Mouse (Mus musculus) intestine, embryonic 15.5 days (tissue): ENCODE data around the gene Dnah17. TPM values are rescaled to one million over a fixed set of nuclear protein-coding genes. Genes with fewer than 3 reads are reported as not detected.

ENCODE experiments used
- ATAC-seq: fragments of 200-750 bp; cut with Nextera tagmentation; 2 replicates; pipeline ENCODE4 v1.8.0; 2017; ENCODE audit warnings: moderate TSS enrichment, moderate library complexity
- H3K27ac ChIP-seq: fragments of 300-500 bp; sonication (generic); 2 replicates; pipeline ENCODE4 v1.5.1; 2015; ENCODE audit warnings: mild to moderate bottlenecking, inconsistent platforms
- H3K27me3 ChIP-seq: fragments of 300-500 bp; sonication (generic); replicated peaks from 2 replicates; pipeline ENCODE4 v1.6.1; 2015; ENCODE audit warnings: inconsistent platforms
- H3K36me3 ChIP-seq: fragments of 300-500 bp; sonication (generic); 2 replicates; pipeline ENCODE4 v1.6.1; 2015; ENCODE audit warnings: inconsistent platforms
- H3K4me1 ChIP-seq: fragments of 300-500 bp; sonication (generic); replicated peaks from 2 replicates; pipeline ENCODE4 v1.6.1; 2015; ENCODE audit warnings: inconsistent platforms
- H3K4me2 ChIP-seq: fragments of 300-500 bp; sonication (generic); replicated peaks from 2 replicates; pipeline ENCODE4 v1.6.1; 2015; ENCODE audit warnings: mild to moderate bottlenecking, inconsistent platforms
- H3K4me3 ChIP-seq: fragments of 300-500 bp; sonication (generic); replicated peaks from 2 replicates; pipeline ENCODE4 v1.5.1; 2015; ENCODE audit warnings: inconsistent platforms
- H3K9ac ChIP-seq: fragments of 300-500 bp; sonication (generic); 2 replicates; pipeline ENCODE4 v1.6.1; 2015; ENCODE audit warnings: inconsistent platforms
- H3K9me3 ChIP-seq: fragments of 300-500 bp; sonication (generic); 2 replicates; pipeline ENCODE4 v1.6.1; 2016; ENCODE audit warnings: inconsistent platforms
- WGBS: fragments of 180-500 bp; shearing (Covaris S2); methylation state at CpG from one replicate; pipeline ENCODE4 v1.1.7; 2015; 5-methylcytosine and 5-hydroxymethylcytosine counted together
- polyA plus RNA-seq: library from polyadenylated mRNA; unstranded; fragments of >200 nt; fragmentation: Nextera tagmentation; extraction: Ambion mirVana; gene quantifications from 2 replicates; pipeline ENCODE4 v1.2.1, GENCODE M21; 2015

Dnah17 gene
- polyA plus RNA-seq, 1 experiment from 2014 or later = 0.08 TPM

DNA sequence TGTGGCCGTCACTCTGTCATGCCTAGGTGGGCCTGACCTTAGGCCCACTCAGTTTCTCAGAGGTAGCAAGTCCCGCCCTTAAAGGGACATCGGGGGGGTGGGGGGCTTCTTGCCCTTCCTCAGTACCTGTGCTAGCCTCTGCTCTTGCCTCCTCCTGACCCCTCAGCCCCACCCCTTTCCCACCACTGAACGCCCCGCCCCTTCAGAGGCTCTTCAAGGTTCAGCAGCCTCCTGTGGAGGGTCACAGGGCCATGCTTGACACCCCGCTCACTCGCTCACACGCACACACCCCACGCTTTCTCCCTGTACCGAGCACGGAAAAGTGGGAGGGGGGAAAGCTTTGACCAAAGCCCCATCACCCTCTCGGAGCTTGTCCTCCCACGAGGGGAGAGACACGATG, 50.7 kb downstream of the Dnah17 start:
- WGBS = 72% methylated on average over 14 of the region's 14 CpGs
- Histone ChIP-seq H3K9ac (no peak overlapping the region), H3K4me1 (peaks cover 5% of the 10 kb centered on the region; the same call in 1 of the 2 replicates), H3K27ac (no peak overlapping the region), H3K27me3 (no peaks in the 10 kb centered on the region), H3K4me3 (no peak overlapping the region), H3K4me2 (no peak overlapping the region), H3K9me3 (no peaks in the 10 kb centered on the region), H3K36me3 (no peaks in the 10 kb centered on the region)
- ATAC-seq = no peak

DNA sequence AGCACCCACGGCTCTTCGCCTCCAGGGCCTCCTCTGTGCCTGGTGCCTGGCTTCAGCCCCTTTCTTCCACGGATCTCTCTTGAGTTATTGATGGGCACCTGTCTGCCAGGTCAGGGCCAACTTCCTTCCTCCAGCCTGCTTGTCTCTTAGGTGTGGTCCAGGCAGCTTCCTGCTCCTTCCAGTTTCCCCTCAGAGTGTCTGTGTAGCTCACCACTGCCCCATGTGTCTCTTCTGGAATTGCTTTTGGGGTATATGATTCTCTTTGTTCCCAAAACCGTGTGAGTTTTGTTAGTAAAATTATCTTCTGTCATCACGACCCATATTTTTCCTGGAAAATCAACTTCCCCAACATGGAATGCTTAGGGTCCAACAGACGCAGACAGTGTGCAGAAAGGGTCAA, 53.5 kb downstream of the Dnah17 start:
- Histone ChIP-seq H3K4me2 (no peak overlapping the region), H3K4me1 (peaks cover 13% of the 10 kb centered on the region), H3K36me3 (no peaks in the 10 kb centered on the region), H3K27me3 (no peaks in the 10 kb centered on the region), H3K27ac (no peak overlapping the region), H3K9me3 (no peaks in the 10 kb centered on the region), H3K9ac (no peak overlapping the region), H3K4me3 (no peak overlapping the region)
- ATAC-seq = no peak
- WGBS = 73% methylated on average over 6 of the region's 6 CpGs

DNA sequence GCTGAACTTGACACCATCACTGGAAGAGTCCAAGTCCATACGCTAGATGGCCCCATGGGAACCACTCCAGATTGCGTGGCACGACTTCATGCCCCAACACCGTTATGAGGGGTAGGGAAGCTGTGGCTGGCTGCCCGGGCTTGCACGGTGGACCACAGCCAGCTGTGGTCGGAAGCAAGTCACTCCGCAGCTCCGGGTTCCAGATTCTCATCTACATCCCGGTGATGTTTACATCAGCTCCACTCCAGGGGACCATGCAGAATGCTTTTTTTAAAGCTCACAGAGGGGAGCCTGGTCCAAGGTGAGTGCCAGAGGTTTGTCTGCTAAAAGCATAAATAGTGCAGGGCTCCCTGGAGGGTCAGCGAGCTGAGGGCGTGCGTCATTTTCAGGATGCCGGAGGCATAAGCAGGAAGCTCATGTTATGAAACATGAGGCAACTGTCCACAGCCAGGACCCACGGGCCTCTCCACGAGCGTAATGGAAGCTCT, 55.4 kb downstream of the Dnah17 start:
- Histone ChIP-seq H3K27me3 (no peaks in the 10 kb centered on the region), H3K4me2 (no peak overlapping the region), H3K4me3 (no peak overlapping the region), H3K27ac (no peak overlapping the region), H3K9ac (no peak overlapping the region), H3K9me3 (no peaks in the 10 kb centered on the region), H3K36me3 (no peaks in the 10 kb centered on the region), H3K4me1 (peaks cover 25% of the 10 kb centered on the region)
- no peak for ATAC-seq
- 43% methylated on average over 17 of the region's 17 CpGs for WGBS

DNA sequence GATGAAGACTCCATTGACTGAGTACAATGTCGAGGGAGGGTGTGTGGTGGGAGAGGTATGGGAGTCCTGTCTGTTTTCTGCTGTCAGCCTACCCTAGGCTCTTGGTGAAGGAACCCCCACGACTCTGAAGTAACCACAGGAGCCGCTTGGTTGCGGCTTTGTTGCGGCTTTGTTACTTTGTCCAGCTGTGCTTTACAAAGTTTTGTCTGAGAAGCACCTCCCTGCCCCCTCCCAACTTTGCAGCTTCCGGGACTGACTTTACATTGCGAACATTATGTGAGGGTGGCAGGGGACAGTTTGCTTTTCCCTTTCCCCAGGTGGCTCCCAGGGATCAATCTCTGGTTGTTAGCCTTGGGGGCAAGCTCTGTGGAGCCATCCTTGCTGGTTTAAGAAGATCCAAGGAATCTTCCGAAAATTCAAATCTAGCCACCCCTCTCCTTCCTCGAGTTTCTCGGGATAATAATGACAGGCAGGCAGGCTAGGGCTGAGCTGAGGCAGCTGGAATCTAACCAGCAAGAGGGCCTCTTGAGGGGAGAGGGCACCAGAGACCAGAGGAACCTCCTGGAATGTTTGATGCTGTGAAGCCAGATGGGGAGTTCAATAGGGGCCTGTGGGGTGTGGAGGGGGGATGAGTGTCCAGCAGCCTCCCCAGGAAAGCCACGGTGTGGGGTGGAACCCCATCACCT, 59.1 kb downstream of the Dnah17 start:
- Histone ChIP-seq H3K9ac (no peak overlapping the region), H3K4me1 (peaks cover 32% of the 10 kb centered on the region), H3K4me2 (0 out of 2 replicates have a peak overlapping the region, but pooled peaks have one; percentile 26), H3K9me3 (no peaks in the 10 kb centered on the region), H3K4me3 (no peak overlapping the region), H3K36me3 (no peaks in the 10 kb centered on the region), H3K27ac (peak overlapping the region; percentile 54; the same call in 1 of the 2 replicates), H3K27me3 (no peaks in the 10 kb centered on the region)
- ATAC-seq = no peak
- 41% methylated on average over 11 of the region's 11 CpGs for WGBS

DNA sequence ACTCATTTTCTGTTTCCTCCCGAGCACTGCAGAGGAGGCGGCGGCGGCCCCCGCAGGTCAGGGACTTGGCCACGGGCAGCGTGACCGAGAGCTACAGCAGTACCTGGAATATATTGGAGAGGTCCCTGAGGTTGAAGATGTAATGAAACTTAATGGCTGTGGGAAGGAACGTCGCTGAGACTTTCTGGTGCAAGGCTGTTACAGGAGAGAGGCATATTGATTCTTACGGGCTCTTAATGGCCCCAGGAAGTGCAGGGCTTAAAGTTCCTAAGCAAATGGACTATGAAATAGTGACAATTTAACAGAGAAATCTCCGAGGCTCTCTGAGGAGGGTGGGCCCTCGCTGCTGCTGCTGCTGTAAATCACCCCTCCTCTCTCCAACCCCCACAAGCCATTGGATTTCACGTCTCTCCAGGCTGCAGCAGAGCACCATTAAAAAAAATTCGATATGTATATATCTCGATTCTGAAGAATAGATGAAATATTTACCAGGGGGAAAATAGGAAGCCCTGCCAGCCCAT, 61.6 kb downstream of the Dnah17 start:
- H3K9ac ChIP-seq = no peak overlapping the region
- no peaks in the 10 kb centered on the region for H3K27me3 ChIP-seq
- no peaks in the 10 kb centered on the region for H3K9me3 ChIP-seq
- H3K4me1 ChIP-seq = peaks cover 26% of the 10 kb centered on the region
- H3K27ac ChIP-seq = no peak overlapping the region
- 50% methylated on average over 16 of the region's 16 CpGs for WGBS
- H3K4me3 ChIP-seq = no peak overlapping the region
- H3K4me2 ChIP-seq = no peak overlapping the region
- H3K36me3 ChIP-seq = no peaks in the 10 kb centered on the region
- no peak for ATAC-seq

DNA sequence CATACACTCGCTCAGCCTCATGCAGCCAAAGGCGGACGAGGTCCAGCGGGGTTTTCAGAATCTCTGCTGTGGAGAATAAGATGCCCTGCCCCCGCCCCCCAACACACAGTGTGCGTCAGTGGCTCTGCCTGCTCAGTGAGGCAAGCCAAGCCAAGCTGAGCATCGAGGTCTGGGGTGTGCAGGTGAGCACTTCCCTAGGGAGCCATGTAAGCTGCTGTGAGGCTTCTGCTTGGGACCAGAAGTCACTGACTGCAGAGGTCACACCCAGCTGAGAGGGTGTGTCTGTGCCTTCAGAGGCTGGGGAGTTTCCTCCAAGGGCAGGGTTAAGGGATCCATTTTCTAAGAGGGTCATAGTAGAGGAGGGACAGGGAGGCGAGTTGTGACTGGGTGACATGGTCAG, 62.8 kb downstream of the Dnah17 start:
- no peaks in the 10 kb centered on the region for H3K9me3 ChIP-seq
- no peaks in the 10 kb centered on the region for H3K27me3 ChIP-seq
- peak; percentile 42; the same call in 1 of the 2 replicates for ATAC-seq
- peaks cover 23% of the 10 kb centered on the region for H3K4me1 ChIP-seq
- H3K9ac ChIP-seq = no peak overlapping the region
- H3K36me3 ChIP-seq = no peaks in the 10 kb centered on the region
- no peak overlapping the region for H3K27ac ChIP-seq
- no peak overlapping the region for H3K4me2 ChIP-seq
- 79% methylated on average over 8 of the region's 8 CpGs for WGBS
- no peak overlapping the region for H3K4me3 ChIP-seq

DNA sequence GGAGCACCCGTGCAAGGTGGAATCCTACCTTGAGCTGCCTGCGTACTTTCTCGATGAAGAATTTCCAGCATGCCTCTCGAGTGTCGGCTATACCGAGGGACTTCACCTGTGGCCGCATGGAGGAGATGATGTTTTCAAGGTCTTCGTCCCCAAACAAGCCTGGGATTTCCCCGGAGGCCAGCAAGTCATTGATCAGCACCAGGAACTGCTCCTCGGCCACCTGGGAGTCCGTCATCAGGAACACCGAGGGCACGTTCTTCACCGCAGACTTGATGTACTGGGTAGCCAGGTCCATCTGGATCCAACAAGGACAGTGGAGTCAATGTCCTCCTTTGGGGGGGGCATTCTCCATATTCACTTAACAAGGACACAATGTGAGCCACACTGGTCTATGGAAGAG, 70.4 kb downstream of the Dnah17 start:
- no peak overlapping the region for H3K4me2 ChIP-seq
- no peaks in the 10 kb centered on the region for H3K9me3 ChIP-seq
- 72% methylated on average over 14 of the region's 14 CpGs for WGBS
- H3K9ac ChIP-seq = no peak overlapping the region
- H3K36me3 ChIP-seq = no peaks in the 10 kb centered on the region
- no peaks in the 10 kb centered on the region for H3K27me3 ChIP-seq
- H3K4me3 ChIP-seq = no peak overlapping the region
- no peak for ATAC-seq
- H3K4me1 ChIP-seq = no peaks in the 10 kb centered on the region; the same call in 1 of the 2 replicates
- no peak overlapping the region for H3K27ac ChIP-seq

DNA sequence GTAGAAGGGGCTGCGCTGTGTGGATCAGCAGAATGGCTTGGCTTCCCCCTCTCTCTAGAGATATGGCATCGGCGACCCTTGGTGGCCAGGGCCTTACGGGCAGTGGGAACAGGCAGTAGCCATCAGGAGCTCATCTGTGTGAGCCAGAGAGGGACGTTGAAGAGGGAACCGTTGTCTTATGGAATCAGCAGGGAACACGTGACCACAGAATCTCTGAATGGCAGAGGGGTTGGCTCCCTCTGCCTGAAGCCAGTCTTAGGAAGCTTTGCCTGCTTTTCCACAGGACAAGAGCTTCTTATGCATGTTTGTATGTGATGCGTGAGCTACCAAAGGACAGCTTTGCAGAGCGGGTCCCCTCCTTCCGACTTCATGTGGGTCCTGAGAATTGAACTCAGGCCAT, 71.6 kb downstream of the Dnah17 start:
- ATAC-seq = no peak

DNA sequence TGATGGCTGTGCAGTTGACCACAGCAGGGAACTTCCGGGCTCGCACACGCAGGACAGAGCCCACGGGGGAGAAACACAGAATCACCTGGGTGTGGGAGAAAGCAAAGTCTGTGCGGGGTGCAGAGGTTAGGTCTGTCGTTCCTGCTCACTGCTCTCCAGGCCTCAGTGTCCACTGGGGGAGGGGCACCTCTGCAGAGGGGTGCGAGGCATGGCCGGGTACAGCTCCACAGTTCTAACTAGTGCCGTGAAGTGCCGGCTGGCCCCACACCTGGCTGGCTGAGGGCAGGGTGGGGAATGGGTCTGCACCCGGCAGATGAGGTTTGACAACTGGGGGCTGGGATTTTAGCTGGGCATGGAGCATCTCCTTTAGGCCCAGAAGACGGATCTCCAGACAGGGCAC, 72.1 kb downstream of the Dnah17 start:
- no peak for ATAC-seq
- Histone ChIP-seq H3K9me3 (no peaks in the 10 kb centered on the region), H3K36me3 (no peaks in the 10 kb centered on the region), H3K4me2 (no peak overlapping the region), H3K9ac (no peak overlapping the region), H3K27ac (no peak overlapping the region), H3K4me3 (no peak overlapping the region), H3K27me3 (no peaks in the 10 kb centered on the region), H3K4me1 (no peaks in the 10 kb centered on the region; the same call in 1 of the 2 replicates)
- 75% methylated on average over 12 of the region's 12 CpGs for WGBS

More for the DNA sequence above, 71.6 kb downstream of the Dnah17 start:
- Histone ChIP-seq H3K9ac (no peak overlapping the region), H3K4me1 (no peaks in the 10 kb centered on the region; the same call in 1 of the 2 replicates), H3K4me3 (no peak overlapping the region), H3K36me3 (no peaks in the 10 kb centered on the region), H3K27me3 (no peaks in the 10 kb centered on the region), H3K4me2 (no peak overlapping the region), H3K9me3 (no peaks in the 10 kb centered on the region), H3K27ac (no peak overlapping the region)
- 59% methylated on average over 10 of the region's 10 CpGs for WGBS

DNA sequence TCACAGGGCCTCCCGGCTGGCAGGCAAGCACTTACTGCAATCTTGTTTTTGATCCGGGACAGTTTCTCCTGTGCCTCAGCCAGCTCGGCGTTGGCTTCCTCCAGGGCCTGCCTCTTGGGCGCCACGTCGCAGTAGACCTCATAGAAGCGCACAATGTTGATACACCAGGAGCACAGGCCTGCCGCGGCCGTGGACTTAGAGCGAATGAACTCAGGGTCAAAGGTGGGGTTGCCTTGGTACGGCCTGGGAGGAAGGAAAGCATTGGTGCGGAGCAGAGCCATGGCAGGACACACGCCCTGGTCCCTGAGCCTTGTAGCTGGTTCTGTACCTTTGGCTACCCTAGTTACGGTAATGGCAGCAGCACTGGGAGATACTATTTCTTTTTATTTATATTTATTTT, 80.3 kb downstream of the Dnah17 start:
- Histone ChIP-seq H3K9ac (no peak overlapping the region), H3K27me3 (no peaks in the 10 kb centered on the region), H3K4me1 (peaks cover 4% of the 10 kb centered on the region; the same call in 1 of the 2 replicates), H3K4me3 (no peak overlapping the region), H3K9me3 (no peaks in the 10 kb centered on the region), H3K27ac (no peak overlapping the region), H3K36me3 (no peaks in the 10 kb centered on the region), H3K4me2 (no peak overlapping the region)
- ATAC-seq = no peak
- WGBS = 81% methylated on average over 16 of the region's 16 CpGs

DNA sequence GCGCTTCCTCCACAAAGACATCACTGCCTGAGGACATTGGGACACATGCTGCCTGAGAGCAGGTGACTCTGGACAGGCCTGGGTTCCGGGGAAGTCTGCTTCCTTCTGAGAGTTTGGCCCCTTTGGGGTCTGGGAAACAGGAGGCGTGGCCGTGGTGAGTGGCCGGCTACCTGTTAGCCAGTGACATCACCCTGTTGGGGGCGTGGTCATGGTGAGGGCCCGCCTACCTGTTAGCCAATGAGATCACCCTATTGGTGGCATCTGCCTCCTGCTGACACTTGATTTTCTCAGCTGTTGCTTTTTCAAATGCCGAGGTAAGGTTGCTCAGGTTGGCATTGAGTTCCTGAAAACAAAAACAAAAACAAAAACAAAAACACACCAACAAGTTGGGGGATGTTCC, 80.8 kb downstream of the Dnah17 start:
- Histone ChIP-seq H3K4me3 (no peak overlapping the region), H3K4me2 (no peak overlapping the region), H3K27me3 (no peaks in the 10 kb centered on the region), H3K9ac (no peak overlapping the region), H3K4me1 (peaks cover 4% of the 10 kb centered on the region; the same call in 1 of the 2 replicates), H3K9me3 (no peaks in the 10 kb centered on the region), H3K36me3 (no peaks in the 10 kb centered on the region), H3K27ac (no peak overlapping the region)
- no peak for ATAC-seq
- 32% methylated on average over 8 of the region's 8 CpGs for WGBS

DNA sequence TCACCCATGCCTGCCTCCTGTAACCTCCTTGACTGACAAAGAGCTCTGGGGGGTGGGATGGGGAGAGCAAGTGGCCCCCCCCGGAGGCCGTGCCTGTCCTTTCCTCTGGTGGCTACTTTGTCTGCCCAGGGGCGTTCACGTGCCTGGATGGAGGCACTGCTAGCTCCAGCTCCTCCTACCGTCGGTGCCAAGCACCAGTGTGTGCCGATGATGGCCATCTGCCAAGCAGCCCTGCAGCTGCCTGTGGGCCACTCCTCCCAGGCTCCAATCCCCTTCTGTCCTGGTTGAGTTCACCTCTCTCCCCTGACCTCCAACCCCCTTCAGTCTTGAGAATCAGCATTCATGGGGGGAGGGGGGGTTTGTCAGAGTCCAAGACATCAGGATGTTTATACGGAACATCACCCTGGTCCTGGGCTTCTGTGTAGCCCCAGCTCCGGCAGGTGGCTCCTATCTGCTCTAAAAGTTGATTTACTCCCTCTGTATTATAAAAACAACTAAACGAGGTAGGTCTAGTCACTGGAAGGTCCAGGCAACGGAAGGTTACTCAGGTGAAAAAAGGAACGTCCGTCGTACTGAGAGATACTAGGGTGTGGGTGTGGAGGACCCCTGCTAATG, 87.0 kb downstream of the Dnah17 start:
- Histone ChIP-seq H3K9me3 (no peaks in the 10 kb centered on the region), H3K36me3 (no peaks in the 10 kb centered on the region), H3K4me3 (no peak overlapping the region), H3K9ac (no peak overlapping the region), H3K4me1 (peaks cover 4% of the 10 kb centered on the region), H3K27ac (no peak overlapping the region), H3K27me3 (no peaks in the 10 kb centered on the region), H3K4me2 (no peak overlapping the region)
- peak; percentile 67; the same call in 1 of the 2 replicates for ATAC-seq
- WGBS = 44% methylated on average over 14 of the region's 14 CpGs
